Mouse (Mus musculus): ENCODE results near the gene Cby1.

Cby1 gene

DNA sequence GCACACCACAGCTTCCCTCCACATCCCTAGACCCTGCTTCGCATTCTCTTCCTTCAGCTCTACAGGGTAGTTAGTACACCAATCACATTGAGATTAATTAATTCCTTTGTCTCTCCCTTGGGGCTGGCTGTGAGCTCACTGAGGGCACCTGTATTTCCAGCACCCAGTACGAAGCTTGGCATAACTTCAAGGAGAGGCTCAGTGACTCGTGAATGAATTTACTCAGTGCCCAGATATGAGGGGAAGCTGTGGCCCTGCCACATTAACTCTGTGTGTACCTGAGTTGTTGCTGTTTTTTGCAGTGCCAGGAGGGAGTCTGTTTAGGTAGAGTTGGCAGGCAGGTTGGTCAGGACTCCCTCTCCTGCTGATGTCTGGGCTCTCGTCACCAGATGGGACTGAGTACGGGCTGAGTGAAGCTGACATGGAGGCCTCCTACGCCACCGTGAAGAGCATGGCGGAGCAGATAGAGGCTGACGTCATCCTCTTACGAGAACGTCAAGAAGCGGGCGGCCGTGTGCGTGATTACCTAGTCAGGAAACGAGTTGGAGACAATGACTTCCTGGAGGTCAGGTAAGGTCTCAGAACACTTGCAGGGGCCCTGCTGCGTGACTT lies 47.7 kb downstream of the Cby1 start:
- DNase-seq (ENCODE audit: low read depth, low spot score): no peak

DNA sequence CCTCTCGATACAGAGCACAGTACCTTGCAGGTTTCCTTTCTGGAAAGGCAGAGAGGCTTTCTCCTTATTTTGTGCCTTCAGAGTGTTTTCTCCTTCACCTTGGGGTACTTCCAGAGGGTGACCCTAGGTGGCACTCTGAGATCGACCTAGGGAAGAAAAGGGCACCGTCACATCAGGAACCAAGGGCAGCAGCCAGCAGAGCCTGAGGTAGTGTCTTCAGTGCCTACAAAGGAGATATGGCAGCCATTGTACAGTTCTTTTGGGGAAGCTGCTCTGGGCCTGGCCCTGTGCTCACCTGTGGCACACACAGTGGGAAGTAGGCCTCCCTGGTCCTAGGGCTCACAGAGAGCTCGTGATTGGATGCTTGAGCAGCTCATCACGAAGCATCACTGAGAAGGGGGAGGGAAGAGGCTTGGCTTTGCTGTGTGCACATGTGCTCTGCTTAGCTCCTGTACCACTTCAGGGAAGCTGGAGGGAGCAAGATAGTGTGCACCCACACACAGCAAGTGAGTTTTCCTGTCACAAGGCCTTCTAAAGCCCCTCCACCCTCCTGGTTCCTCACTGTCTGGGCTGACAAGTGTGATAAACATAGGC lies 49.3 kb downstream of the Cby1 start:
- DNase-seq (ENCODE audit: low read depth, low spot score): no peak

DNA sequence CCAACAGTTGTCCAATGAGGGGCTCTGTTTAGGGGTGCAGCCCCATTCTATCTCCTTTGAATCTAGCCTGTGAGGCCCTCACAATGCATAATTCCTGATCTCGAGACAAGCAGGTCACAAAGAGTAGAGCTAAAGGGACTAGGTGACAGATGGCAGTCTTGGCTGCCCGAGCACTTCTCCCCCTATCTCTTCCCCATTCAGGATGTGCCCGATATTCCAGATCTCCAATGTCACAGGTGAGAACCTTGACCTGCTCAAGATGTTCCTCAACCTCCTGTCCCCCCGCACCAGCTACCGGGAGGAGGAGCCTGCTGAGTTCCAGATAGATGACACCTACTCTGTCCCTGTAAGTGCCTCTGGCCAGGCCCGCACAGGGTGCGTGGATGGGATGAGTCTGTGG lies 56.6 kb downstream of the Cby1 start:
- no peak for DNase-seq (ENCODE audit: low read depth, low spot score)

DNA sequence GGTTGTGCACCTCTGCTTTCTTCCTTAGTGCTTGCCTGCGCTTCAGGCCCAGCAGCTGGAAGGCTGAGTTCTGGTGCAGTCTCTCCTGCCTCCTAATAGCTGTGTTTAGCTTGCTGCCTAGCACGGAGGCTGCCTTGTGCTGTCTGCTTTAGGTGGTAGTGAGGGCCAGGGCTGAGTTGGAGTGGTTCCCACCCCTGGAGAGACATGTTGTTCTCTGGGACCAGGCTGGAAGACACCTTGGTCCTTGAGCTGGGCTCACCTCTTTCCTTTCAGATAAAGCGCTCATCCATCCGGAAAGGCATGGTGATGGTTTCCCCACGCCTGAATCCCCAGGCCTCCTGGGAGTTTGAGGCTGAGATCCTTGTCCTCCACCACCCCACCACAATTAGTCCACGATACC lies 57.7 kb downstream of the Cby1 start:
- DNase-seq (ENCODE audit: low read depth, low spot score): no peak
